Mouse (Mus musculus): ENCODE data around the gene Cryba2.

- no peak for TF ChIP-seq POLR2A (IDR thresholded peaks at IDR 0.05; ENCODE audit: low read depth, low read length)
- TF ChIP-seq CTCF (conservative IDR thresholded peaks at IDR 0.05; ENCODE audit: insufficient read depth, insufficient read length, low read depth, low read length) = no peak
Observed at GRCm38 (mm10) chr1:74885369-74886042, 7.4 kb downstream of the Cryba2 start, which contains the start of gene Fev.
